Mouse (Mus musculus): ENCODE results near the gene Ppp1r37. TPM values are rescaled to one million over a fixed set of nuclear protein-coding genes. Genes with fewer than 3 reads are reported as not detected.

Ppp1r37 gene
- polyA plus RNA-seq, 1 experiment, result 137 TPM

GRCm38 (mm10) chr7:19563884-19564283 lies 1.0 kb upstream of the Ppp1r37 start:
- TF ChIP-seq POLR2A (IDR thresholded peaks at IDR 0.05; ENCODE audit: control insufficient read depth, extremely low read depth, insufficient read depth, low read length, poor library complexity), result no peak
- TF ChIP-seq CTCF (IDR thresholded peaks at IDR 0.05; ENCODE audit: borderline replicate concordance, control insufficient read depth, extremely low read depth, insufficient read depth, low read length, poor library complexity), result no peak
- H3K27me3 ChIP-seq (ENCODE audit: control insufficient read depth, insufficient read depth, low read length), result no peaks in the 10 kb centered on the region
- H3K36me3 ChIP-seq (ENCODE audit: control insufficient read depth, insufficient read depth, low read length), result no peaks in the 10 kb centered on the region
- H3K4me3 ChIP-seq (ENCODE audit: control insufficient read depth, insufficient read depth, low read length), result no peak overlapping the region
- WGBS, result 95% methylated on average over 3 of the region's 3 CpGs
- no peak for DNase-seq
- peaks cover 25% of the 10 kb centered on the region for H3K4me1 ChIP-seq (replicated peaks; ENCODE audit: control insufficient read depth, insufficient read depth, low read length)
- no peak overlapping the region for H3K27ac ChIP-seq (ENCODE audit: control insufficient read depth, insufficient read depth, low read length)

- WGBS, result under 1% methylated on average over 102 of the region's 102 CpGs
- H3K27me3 ChIP-seq (ENCODE audit: control insufficient read depth, insufficient read depth, low read length), result no peaks in the 10 kb centered on the region
- peak overlapping the region; percentile 67; the same call in 1 of the 2 replicates for H3K27ac ChIP-seq (ENCODE audit: control insufficient read depth, insufficient read depth, low read length)
- H3K4me3 ChIP-seq (ENCODE audit: control insufficient read depth, insufficient read depth, low read length), result peak overlapping the region; percentile 96
- H3K4me1 ChIP-seq (replicated peaks; ENCODE audit: control insufficient read depth, insufficient read depth, low read length), result peaks cover 27% of the 10 kb centered on the region
- TF ChIP-seq CTCF (IDR thresholded peaks at IDR 0.05; ENCODE audit: borderline replicate concordance, control insufficient read depth, extremely low read depth, insufficient read depth, low read length, poor library complexity), result no peak
- TF ChIP-seq POLR2A (IDR thresholded peaks at IDR 0.05; ENCODE audit: control insufficient read depth, extremely low read depth, insufficient read depth, low read length, poor library complexity), result peak; percentile 61
- H3K36me3 ChIP-seq (ENCODE audit: control insufficient read depth, insufficient read depth, low read length), result no peaks in the 10 kb centered on the region
- peak; percentile 83 for DNase-seq
Measured at GRCm38 (mm10) chr7:19561765-19562642, 872 bp downstream of the Ppp1r37 start.

GRCm38 (mm10) chr7:19561431-19561764 lies 1.5 kb downstream of the Ppp1r37 start:
- Histone ChIP-seq H3K36me3 (ENCODE audit: control insufficient read depth, insufficient read depth, low read length) (no peaks in the 10 kb centered on the region), H3K27me3 (ENCODE audit: control insufficient read depth, insufficient read depth, low read length) (no peaks in the 10 kb centered on the region), H3K4me3 (ENCODE audit: control insufficient read depth, insufficient read depth, low read length) (peak overlapping the region; percentile 96), H3K27ac (ENCODE audit: control insufficient read depth, insufficient read depth, low read length) (no peak overlapping the region), H3K4me1 (replicated peaks; ENCODE audit: control insufficient read depth, insufficient read depth, low read length) (peaks cover 27% of the 10 kb centered on the region)
- no peak for DNase-seq
- TF ChIP-seq CTCF (IDR thresholded peaks at IDR 0.05; ENCODE audit: borderline replicate concordance, control insufficient read depth, extremely low read depth, insufficient read depth, low read length, poor library complexity), result no peak
- TF ChIP-seq POLR2A (IDR thresholded peaks at IDR 0.05; ENCODE audit: control insufficient read depth, extremely low read depth, insufficient read depth, low read length, poor library complexity), result no peak
- under 1% methylated on average over 11 of the region's 11 CpGs for WGBS

GRCm38 (mm10) chr7:19560491-19561260 lies 2.2 kb downstream of the Ppp1r37 start:
- Histone ChIP-seq H3K36me3 (ENCODE audit: control insufficient read depth, insufficient read depth, low read length) (no peaks in the 10 kb centered on the region), H3K27me3 (ENCODE audit: control insufficient read depth, insufficient read depth, low read length) (no peaks in the 10 kb centered on the region), H3K27ac (ENCODE audit: control insufficient read depth, insufficient read depth, low read length) (no peak overlapping the region), H3K4me1 (replicated peaks; ENCODE audit: control insufficient read depth, insufficient read depth, low read length) (peaks cover 27% of the 10 kb centered on the region), H3K4me3 (ENCODE audit: control insufficient read depth, insufficient read depth, low read length) (peak overlapping the region; percentile 96)
- WGBS, result 2% methylated on average over 11 of the region's 11 CpGs
- TF ChIP-seq POLR2A (IDR thresholded peaks at IDR 0.05; ENCODE audit: control insufficient read depth, extremely low read depth, insufficient read depth, low read length, poor library complexity) (no peak), CTCF (IDR thresholded peaks at IDR 0.05; ENCODE audit: borderline replicate concordance, control insufficient read depth, extremely low read depth, insufficient read depth, low read length, poor library complexity) (no peak)
- DNase-seq, result no peak

GRCm38 (mm10) chr7:19558965-19559364 lies 3.9 kb downstream of the Ppp1r37 start:
- TF ChIP-seq POLR2A (IDR thresholded peaks at IDR 0.05; ENCODE audit: control insufficient read depth, extremely low read depth, insufficient read depth, low read length, poor library complexity) (no peak), CTCF (IDR thresholded peaks at IDR 0.05; ENCODE audit: borderline replicate concordance, control insufficient read depth, extremely low read depth, insufficient read depth, low read length, poor library complexity) (no peak)
- no peak overlapping the region for H3K27ac ChIP-seq (ENCODE audit: control insufficient read depth, insufficient read depth, low read length)
- WGBS, result 88% methylated on average over 2 of the region's 2 CpGs
- H3K4me1 ChIP-seq (replicated peaks; ENCODE audit: control insufficient read depth, insufficient read depth, low read length), result peaks cover 27% of the 10 kb centered on the region
- no peaks in the 10 kb centered on the region for H3K27me3 ChIP-seq (ENCODE audit: control insufficient read depth, insufficient read depth, low read length)
- peaks cover 2% of the 10 kb centered on the region; the same call in 1 of the 2 replicates for H3K36me3 ChIP-seq (ENCODE audit: control insufficient read depth, insufficient read depth, low read length)
- peak; percentile 35 for DNase-seq
- no peak overlapping the region for H3K4me3 ChIP-seq (ENCODE audit: control insufficient read depth, insufficient read depth, low read length)
